Mouse (Mus musculus) spleen, postnatal 36 days (tissue): Measurements from ENCODE around the gene Nadk2.

Experiments used
- DNase-seq, 2 experiments: peaks; one replicate each; pipeline ENCODE4 v3.0.0; 2022; ENCODE audit warnings: low spot score in 2 of 2, mixed read lengths in 1 of 2

Gene Nadk2

GRCm38 (mm10) chr15:9070912-9071555 is at the start of gene Nadk2:
Nadk2 (plus strand) TSS chr15:9071260.
- DNase-seq: peak; percentile 96 to 99

GRCm38 (mm10) chr15:9055704-9056103 is 15.4 kb upstream of the Nadk2 start:
- DNase-seq: no peak

- no peak for DNase-seq
These were observed 11.2 kb upstream of the Nadk2 start for GRCm38 (mm10) chr15:9059856-9060255.

- no peak for DNase-seq
These were observed 9.7 kb upstream of the Nadk2 start for GRCm38 (mm10) chr15:9061150-9061882.

- no peak for DNase-seq
These were observed 2.2 kb upstream of the Nadk2 start for GRCm38 (mm10) chr15:9068881-9069280.

- no peak for DNase-seq
These were observed 707 bp upstream of the Nadk2 start for GRCm38 (mm10) chr15:9070353-9070752.

GRCm38 (mm10) chr15:9071556-9072544 is 790 bp downstream of the Nadk2 start:
- peak; percentile 43 to 51 for DNase-seq

GRCm38 (mm10) chr15:9072630-9073029 is 1.6 kb downstream of the Nadk2 start:
- DNase-seq: no peak

GRCm38 (mm10) chr15:9073067-9073608 is 2.1 kb downstream of the Nadk2 start:
- no peak for DNase-seq

GRCm38 (mm10) chr15:9073684-9074083 is 2.6 kb downstream of the Nadk2 start:
- DNase-seq: no peak

- DNase-seq: no peak
These were observed 3.1 kb downstream of the Nadk2 start for GRCm38 (mm10) chr15:9074139-9074538.

GRCm38 (mm10) chr15:9074671-9075070 is 3.6 kb downstream of the Nadk2 start:
- peak; percentile 61 to 78 for DNase-seq

- no peak for DNase-seq
These were observed 4.6 kb downstream of the Nadk2 start for GRCm38 (mm10) chr15:9075608-9076200.

GRCm38 (mm10) chr15:9078481-9079300 is 7.6 kb downstream of the Nadk2 start:
- DNase-seq: peak; percentile 21 to 49

- no peak for DNase-seq
These were observed 8.6 kb downstream of the Nadk2 start for GRCm38 (mm10) chr15:9079626-9080025.

GRCm38 (mm10) chr15:9080206-9080605 is 9.1 kb downstream of the Nadk2 start:
- no peak for DNase-seq

- no peak for DNase-seq
These were observed 10.2 kb downstream of the Nadk2 start for GRCm38 (mm10) chr15:9081294-9081693.

- DNase-seq: no peak
These were observed 11.7 kb downstream of the Nadk2 start for GRCm38 (mm10) chr15:9082753-9083152.

- DNase-seq: peak; percentile 16 to 38
These were observed 15.8 kb downstream of the Nadk2 start for GRCm38 (mm10) chr15:9086813-9087212.

GRCm38 (mm10) chr15:9087421-9087820 is 16.4 kb downstream of the Nadk2 start:
- DNase-seq: no peak
